Mouse (Mus musculus): Measurements from ENCODE around the gene Spryd3.
A peak's percentile ranks its signal among the peaks of the same experiment; 100 is the strongest.

The Spryd3 gene

DNA sequence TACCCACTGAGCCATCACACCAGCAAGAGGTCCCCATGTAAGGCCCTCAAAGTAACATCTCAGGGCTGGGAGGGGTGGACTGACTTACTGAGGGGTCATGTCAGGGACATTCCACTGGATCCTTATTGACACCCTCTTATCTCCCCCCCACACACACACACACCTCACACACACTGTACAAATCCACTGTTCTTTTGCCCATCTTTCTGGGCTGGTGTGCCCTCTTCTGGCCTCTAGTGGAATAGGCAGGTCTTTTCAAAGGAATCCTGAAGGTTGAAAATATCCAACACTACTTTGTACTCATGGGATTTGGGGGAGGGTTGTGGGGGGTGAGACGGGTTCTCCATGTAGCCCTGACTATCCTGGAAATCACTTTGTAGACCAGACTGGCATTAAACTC lies 10.8 kb upstream of the Spryd3 start:
- peak; percentile 78 for DNase-seq (ENCODE audit: low spot score)

- no peak for DNase-seq (ENCODE audit: low spot score)
Observed at GRCm38 (mm10) chr15:102146089-102146488, 10.1 kb upstream of the Spryd3 start.

- peak; percentile 40 for DNase-seq (ENCODE audit: low spot score)
Observed at GRCm38 (mm10) chr15:102145330-102145729, 9.3 kb upstream of the Spryd3 start.

GRCm38 (mm10) chr15:102144726-102145125 lies 8.7 kb upstream of the Spryd3 start:
- no peak for DNase-seq (ENCODE audit: low spot score)

DNA sequence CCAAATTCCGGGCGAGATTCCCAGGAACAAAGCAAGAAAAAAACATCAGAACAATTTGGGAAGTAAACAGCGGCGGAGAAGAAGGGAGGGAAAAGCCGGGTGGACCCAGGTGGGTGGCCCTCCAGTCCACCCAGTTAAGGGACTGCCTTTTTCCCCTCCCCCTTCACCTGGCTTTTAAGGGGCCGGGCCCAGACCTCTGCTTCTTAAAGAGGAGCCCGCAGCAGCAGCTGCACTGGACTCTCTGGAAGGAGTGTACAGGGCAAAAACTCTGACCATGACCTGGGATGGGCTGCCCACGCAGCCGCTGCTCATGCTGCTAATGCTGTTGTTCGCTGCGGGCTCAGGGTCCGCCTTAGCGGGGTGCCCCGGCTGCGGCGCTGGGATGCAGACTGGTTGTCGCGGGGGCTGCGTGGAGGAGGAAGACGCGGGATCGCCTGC lies 8.3 kb upstream of the Spryd3 start, which contains the start of gene Igfbp6:
Igfbp6 (plus strand) TSS at position 89 of the 438 bp plus-strand sequence.
- no peak for DNase-seq (ENCODE audit: low spot score)

DNA sequence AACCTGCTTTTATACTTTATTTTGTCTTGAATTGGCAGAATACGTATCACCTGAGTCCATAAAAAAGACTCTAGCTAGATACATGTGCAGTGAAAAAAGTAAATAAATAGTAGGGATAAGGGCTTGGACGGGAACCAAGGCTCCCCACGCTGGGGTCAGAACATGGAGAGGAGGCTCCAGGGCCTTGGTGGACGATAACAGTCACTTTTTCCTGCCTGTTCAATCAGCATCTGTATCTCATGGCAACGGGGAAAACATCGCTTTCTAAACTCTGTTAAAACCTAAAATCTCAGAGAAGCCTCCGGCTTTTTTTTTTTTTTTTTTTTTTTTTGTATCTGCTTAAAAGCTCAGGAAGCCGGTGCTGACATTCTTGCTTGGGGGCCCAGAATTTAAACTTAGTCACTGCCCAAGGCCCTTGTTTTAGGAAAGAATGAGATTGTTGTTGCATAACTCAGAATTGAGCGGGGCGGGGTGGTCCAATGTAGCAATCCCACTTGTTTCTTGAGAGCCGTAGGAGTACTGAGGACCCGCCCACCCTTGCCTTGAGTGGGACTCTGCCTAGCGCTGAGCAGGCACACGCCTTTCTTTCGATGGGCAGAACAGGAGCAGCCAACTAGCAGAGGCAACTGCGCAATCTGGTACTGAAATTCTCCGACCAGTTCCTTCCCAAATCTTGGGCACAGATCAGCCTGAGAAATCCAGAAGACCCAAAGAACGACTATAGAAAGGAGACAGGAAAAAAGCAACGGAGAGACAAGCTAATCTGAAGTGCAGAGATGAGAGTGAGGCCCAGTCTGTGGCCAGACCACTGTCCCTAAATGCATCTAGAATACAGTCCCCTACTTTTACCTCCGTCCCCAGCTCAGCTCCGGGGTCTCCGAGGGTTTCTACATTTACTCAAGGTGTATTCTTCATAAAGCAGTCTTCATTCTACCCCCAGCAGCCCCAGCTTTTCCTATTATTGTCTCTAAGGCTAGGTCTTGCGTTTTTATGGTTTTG lies 7.2 kb upstream of the Spryd3 start:
- DNase-seq (ENCODE audit: low spot score): peak; percentile 55

GRCm38 (mm10) chr15:102141120-102141519 lies 5.1 kb upstream of the Spryd3 start:
- DNase-seq (ENCODE audit: low spot score): no peak

GRCm38 (mm10) chr15:102135522-102136128 lies 409 bp downstream of the Spryd3 start:
- DNase-seq (ENCODE audit: low spot score): no peak

DNA sequence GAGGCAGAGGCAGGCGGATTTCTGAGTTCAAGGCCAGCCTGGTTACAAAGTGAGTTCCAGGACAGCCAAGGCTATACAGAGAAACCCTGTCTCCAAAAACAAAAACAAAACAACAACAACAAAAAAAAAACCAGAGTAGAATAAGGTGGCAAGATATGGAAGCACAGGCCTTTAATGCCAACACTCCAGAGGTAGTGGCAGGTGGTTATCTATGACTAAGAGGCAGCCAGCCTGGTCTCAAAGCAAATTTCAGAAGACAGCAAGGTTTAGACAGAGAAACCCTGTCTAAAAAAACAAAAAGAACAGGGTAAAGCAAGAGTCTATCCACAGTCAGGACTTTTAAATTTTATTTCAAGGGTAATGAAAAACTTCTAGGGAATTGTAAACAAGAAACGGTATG lies 1.3 kb downstream of the Spryd3 start:
- DNase-seq (ENCODE audit: low spot score): no peak

DNA sequence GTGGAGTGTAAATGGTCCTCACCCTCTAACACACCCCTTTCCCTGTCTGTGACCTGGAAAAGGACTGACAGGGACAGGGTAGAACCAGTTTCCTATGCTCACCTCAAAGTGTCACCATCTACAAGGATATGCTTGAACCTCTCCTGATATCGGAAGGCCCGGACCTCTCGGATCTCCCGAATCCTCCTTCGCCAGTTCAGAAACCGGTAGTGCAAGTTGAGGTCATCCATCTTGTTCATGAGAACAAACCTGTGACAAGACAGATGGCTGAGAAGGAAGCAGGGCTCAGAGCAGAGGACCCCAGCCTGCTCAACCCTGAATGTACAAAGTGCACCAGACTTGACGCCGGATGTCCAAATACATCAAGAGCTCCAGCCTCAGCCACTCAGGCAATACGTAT lies 2.7 kb downstream of the Spryd3 start:
- no peak for DNase-seq (ENCODE audit: low spot score)

- peak; percentile 81 for DNase-seq (ENCODE audit: low spot score)
Observed at GRCm38 (mm10) chr15:102126303-102126702, 9.7 kb downstream of the Spryd3 start.

GRCm38 (mm10) chr15:102120530-102120929 lies 15.5 kb downstream of the Spryd3 start:
- no peak for DNase-seq (ENCODE audit: low spot score)

DNA sequence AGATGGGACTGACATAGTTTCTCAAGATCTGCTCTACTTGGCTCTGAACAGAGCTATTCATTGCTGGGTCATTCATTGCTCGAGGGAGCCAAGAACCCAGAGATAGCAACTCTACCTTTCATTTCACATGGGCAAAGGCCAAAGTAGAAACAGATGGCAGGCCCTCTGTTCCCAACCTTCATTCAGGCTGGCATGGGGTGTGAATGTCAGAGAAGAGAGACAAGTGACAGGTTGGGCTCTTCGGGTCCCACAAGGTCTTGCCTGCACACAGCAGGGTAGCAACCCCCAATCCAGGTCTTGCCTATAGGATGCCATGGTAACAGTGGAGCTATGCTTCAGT lies 16.2 kb downstream of the Spryd3 start:
- DNase-seq (ENCODE audit: low spot score): peak; percentile 48

GRCm38 (mm10) chr15:102119121-102119830 lies 16.8 kb downstream of the Spryd3 start:
- no peak for DNase-seq (ENCODE audit: low spot score)

GRCm38 (mm10) chr15:102118591-102118990 lies 17.4 kb downstream of the Spryd3 start:
- DNase-seq (ENCODE audit: low spot score): no peak

- DNase-seq (ENCODE audit: low spot score): peak; percentile 70
Observed at GRCm38 (mm10) chr15:102117461-102118443, 18.3 kb downstream of the Spryd3 start.

DNA sequence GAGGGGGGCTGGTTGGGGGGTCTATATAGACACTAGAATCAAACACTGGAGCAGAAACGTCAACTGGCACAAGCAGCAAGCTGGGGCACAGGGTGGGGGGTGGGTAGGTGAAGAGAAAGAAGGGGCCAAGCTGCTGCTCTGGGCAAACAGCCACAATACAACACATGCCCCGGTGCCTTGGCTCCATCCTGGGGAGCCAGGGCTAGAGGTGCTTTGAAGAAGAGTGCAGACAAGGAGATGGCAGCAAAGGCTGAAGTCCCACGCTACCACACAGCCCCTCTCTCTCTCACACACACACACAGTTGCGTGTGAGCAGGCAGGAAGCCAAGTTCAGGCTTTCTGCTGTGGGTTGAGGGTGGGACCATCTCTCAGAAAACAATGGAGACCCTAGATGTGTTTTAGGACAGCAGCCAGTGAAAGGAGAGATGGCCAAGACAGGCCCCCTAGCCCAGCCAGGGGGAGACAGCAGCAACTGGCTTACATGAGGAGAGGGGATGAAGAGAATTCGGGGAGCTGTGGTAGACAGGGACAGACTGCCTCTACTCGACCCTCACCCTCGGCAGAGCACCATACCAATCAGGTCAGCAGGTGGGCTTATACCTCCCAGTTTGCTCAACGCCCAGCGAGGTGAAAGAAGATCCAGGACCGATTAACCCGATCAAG lies 19.1 kb downstream of the Spryd3 start:
- peak; percentile 57 for DNase-seq (ENCODE audit: low spot score)

GRCm38 (mm10) chr15:102115731-102116231 lies 20.3 kb downstream of the Spryd3 start:
- peak; percentile 10 for DNase-seq (ENCODE audit: low spot score)

DNA sequence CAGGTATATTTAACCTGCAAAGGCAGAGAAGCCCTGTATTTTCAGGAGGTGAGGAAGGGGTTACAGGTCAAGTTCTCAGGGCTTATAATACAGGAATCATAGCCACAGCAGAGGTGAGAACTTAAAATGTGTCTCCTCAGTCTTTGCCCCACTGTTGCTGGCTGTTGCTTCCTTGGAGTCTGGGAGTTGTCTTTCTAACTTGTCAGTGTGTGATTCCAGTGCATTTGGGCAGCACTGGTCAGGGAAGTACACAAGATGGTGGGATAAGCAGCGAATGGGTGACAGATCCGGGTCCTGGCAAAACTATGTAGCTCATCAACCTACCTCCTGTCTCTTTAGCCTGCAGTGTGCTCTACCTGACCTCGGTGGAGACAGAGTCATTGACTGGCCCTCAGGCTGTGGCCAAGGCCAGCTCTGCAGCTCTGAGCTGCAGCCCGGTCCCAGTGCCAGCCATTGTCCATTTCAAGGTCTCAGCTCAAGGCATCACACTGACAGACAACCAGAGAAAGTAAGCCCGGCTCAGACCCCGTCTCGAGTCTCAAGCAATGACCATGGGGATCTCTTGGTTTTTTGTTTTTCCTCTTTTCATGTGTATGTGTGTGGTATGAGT lies 21.3 kb downstream of the Spryd3 start:
- DNase-seq (ENCODE audit: low spot score): peak; percentile 16

- no peak for DNase-seq (ENCODE audit: low spot score)
Observed at GRCm38 (mm10) chr15:102113674-102114073, 22.4 kb downstream of the Spryd3 start.
